Mouse (Mus musculus): ENCODE results near the gene Htr5a.

The Htr5a gene

GRCm38 (mm10) chr5:27841701-27842295 is at the start of gene Htr5a:
TSS of gene Htr5a (plus strand) at chr5:27842149.
- DNase-seq = peak in 1 of 2 experiments; percentile 16

- no peak for DNase-seq
These were observed 49.8 kb upstream of the Htr5a start for GRCm38 (mm10) chr5:27792173-27792470.

- no peak for DNase-seq
These were observed 49.3 kb upstream of the Htr5a start for GRCm38 (mm10) chr5:27792531-27793205.

- peak; percentile 60 to 85 for DNase-seq
These were observed 48.0 kb upstream of the Htr5a start for GRCm38 (mm10) chr5:27793923-27794322.

- no peak for DNase-seq
These were observed 27.7 kb upstream of the Htr5a start for GRCm38 (mm10) chr5:27814282-27814681.

GRCm38 (mm10) chr5:27818840-27819672 is 22.9 kb upstream of the Htr5a start:
- DNase-seq = no peak

GRCm38 (mm10) chr5:27821161-27821560 is 20.8 kb upstream of the Htr5a start:
- DNase-seq = no peak

- peak; percentile 39 to 51 for DNase-seq
These were observed 14.0 kb upstream of the Htr5a start for GRCm38 (mm10) chr5:27827971-27828370.

- peak; percentile 7 to 11 for DNase-seq
These were observed 6.9 kb upstream of the Htr5a start for GRCm38 (mm10) chr5:27835096-27835495.

GRCm38 (mm10) chr5:27838061-27838460 is 3.9 kb upstream of the Htr5a start:
- DNase-seq = peak; percentile 44 to 58

GRCm38 (mm10) chr5:27842671-27843320 is 847 bp downstream of the Htr5a start:
- DNase-seq = no peak

- DNase-seq = no peak
These were observed 5.0 kb downstream of the Htr5a start for GRCm38 (mm10) chr5:27846979-27847378.

- DNase-seq = peak in 1 of 2 experiments; percentile 12
These were observed 12.3 kb downstream of the Htr5a start for GRCm38 (mm10) chr5:27854290-27854689.

GRCm38 (mm10) chr5:27855726-27856125 is 13.8 kb downstream of the Htr5a start:
- DNase-seq = no peak

- DNase-seq = no peak
These were observed 31.5 kb downstream of the Htr5a start for GRCm38 (mm10) chr5:27873240-27874082.

- no peak for DNase-seq
These were observed 32.3 kb downstream of the Htr5a start for GRCm38 (mm10) chr5:27874211-27874610.

- DNase-seq = no peak
These were observed 33.6 kb downstream of the Htr5a start for GRCm38 (mm10) chr5:27875341-27876105.

- no peak for DNase-seq
These were observed 36.4 kb downstream of the Htr5a start for GRCm38 (mm10) chr5:27878356-27878755.

- DNase-seq = peak; percentile 9 to 14
These were observed 37.8 kb downstream of the Htr5a start for GRCm38 (mm10) chr5:27879726-27880125.

GRCm38 (mm10) chr5:27880329-27881036 is 38.5 kb downstream of the Htr5a start:
- DNase-seq = no peak

GRCm38 (mm10) chr5:27881261-27881660 is 39.3 kb downstream of the Htr5a start:
- DNase-seq = peak in 1 of 2 experiments; percentile 17
